Mouse (Mus musculus): ENCODE measurements around the gene Kirrel. TPM values are rescaled to one million over a fixed set of nuclear protein-coding genes. Genes with fewer than 3 reads are reported as not detected.

Gene Kirrel
- polyA plus RNA-seq, 1 experiment: 2.6 TPM

- H3K27me3 ChIP-seq (ENCODE audit: control insufficient read depth, insufficient read depth, low read length): no peaks in the 10 kb centered on the region
- H3K36me3 ChIP-seq (ENCODE audit: control insufficient read depth, insufficient read depth, low read length): no peaks in the 10 kb centered on the region
- no peaks in the 10 kb centered on the region for H3K4me1 ChIP-seq (ENCODE audit: control insufficient read depth, insufficient read depth, insufficient read length, low read length)
- TF ChIP-seq CTCF (IDR thresholded peaks at IDR 0.05; ENCODE audit: extremely low read depth, insufficient read length, insufficient replicate concordance, low read depth, low read length): peak; percentile 41; the same call in 1 of the 2 replicates
- no peak for TF ChIP-seq POLR2A (IDR thresholded peaks at IDR 0.05; ENCODE audit: low read depth, low read length)
- WGBS: 20% methylated on average over 6 of the region's 6 CpGs
- H3K27ac ChIP-seq (ENCODE audit: insufficient read depth, low read depth, low read length): no peak overlapping the region
- H3K4me3 ChIP-seq (ENCODE audit: low read depth, low read length): no peak overlapping the region
Observed at GRCm38 (mm10) chr3:87030855-87031254, 143.7 kb downstream of the Kirrel start.

Other genes with a start within 250 kb of the Kirrel start
- 2.2 and 2.3 TPM in 2 replicates for gene Cd1d1, start 175.3 kb downstream of the Kirrel start, polyA plus RNA-seq (2012; rRNA removed)
- gene Fcrls, start 89.0 kb upstream of the Kirrel start, polyA plus RNA-seq (2012; rRNA removed): 0.13 and 0.71 TPM in 2 replicates
- gene Cd5l, start 183.1 kb upstream of the Kirrel start, polyA plus RNA-seq (2012; rRNA removed): 0.11 TPM in 1 of 2 replicates, not detected in the other
- 0.75 and 2.0 TPM in 2 replicates for gene Fcrl1, start 201.6 kb upstream of the Kirrel start, polyA plus RNA-seq (2012; rRNA removed)

Data from small intestine, adult 2 months (tissue).